Mouse (Mus musculus): Measurements from ENCODE around the gene Dcpp2. TPM values are rescaled to one million over a fixed set of nuclear protein-coding genes. Genes with fewer than 3 reads are reported as not detected.
"Not testable (repeated sequence)": the region's sequence is repeated elsewhere in the genome, so short reads cannot be mapped to it uniquely, and the experiment has no call there.

Gene Dcpp2
- total RNA-seq (2021) = not detected in 2 replicates
- long read RNA-seq = 0 reads

DNA sequence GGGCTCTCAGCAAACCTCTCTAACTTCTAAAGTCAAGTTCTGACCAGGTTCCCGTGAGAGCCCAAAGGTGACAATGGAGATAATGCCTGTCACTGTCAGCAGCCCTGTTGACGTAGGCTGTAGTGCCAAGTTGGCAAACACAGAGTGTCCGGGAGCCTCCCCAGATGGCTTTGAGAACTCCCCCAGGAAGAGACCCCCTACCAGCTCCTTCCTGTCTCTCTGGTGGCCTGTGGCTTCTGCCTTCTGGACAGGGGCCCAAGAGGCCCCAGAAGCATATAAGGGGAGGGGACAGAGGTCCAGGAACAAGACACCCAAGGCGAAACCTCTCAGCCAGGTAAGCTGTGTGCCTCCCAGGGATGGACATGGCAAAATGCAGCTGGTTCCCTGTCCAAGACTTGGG, at the start of gene Dcpp2, which contains the start of gene Dcpp1:
Gene Dcpp2 (plus strand): TSS at position 305 of the 400 bp plus-strand sequence.
Gene Dcpp1 (plus strand): TSS at position 301 of the 400 bp plus-strand sequence.
- DNase-seq = not testable (repeated sequence)

DNA sequence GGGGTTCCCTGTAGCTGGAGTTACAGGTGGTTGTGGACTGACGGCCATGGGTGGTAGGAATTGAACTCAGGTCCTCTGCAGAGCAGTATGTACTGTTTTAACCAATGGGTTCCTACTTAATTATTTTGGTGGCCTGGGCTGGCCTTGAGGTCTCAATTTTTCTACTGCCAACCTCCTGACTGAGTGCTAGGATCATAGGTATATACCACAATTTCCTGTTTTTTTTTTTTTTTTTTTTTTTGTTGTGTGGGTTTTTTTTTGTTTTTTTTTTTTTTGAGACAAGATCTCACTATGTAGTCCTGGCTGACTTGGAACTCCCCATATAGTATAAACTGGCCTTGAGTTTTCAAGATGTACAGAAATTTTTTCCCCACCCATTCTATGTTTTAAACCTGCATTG, 49.5 kb upstream of the Dcpp2 start:
- DNase-seq = no peak

DNA sequence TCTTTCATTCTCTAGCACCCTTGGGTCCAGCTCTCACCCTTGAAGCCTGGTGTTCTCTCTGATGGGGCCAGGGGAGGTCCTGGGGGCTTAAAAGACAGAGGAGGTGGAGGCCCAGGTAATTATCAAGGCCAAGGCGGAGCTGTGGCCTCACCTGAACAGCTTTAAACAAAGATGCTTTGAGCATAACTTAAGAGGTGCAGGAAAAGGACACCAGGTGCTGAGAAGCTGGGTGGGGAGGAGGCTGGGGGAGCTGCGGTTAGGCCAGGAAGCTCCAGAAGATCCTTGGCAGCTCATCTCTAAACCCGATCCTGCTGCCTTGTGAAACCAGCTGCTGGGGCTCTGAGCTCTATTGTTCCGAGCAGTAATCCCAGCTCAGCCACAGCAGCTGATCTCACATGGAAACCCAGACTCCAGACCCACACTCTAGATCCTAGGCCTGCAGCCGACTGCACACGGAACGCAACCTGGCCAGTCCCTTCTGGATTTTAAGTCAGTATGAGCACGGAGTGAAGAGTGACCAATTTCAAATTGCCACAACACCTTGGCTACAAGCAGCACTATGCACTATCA, 44.6 kb upstream of the Dcpp2 start, which contains the start of gene Prss33:
Gene Prss33 (minus strand): TSS at position 51 of the 570 bp plus-strand sequence.
- DNase-seq = no peak

DNA sequence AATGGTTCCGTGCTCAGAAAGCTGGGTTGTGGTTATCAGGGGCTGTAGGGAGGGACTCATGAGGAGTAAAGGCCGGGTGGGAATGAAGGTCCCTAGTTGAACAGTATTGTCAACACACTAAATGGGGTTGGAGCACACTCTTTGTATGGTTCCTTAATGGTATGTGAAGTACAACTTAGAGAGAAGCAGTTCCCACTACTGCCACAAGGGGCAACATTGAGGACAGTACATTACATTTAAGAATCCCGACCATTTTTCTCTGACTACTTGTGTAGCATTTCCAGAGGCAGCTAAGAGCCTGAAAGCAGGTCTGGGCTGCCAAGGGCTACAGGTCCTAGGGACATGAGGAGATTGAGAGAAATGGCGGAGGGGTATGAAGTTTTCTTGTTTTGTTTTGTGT, 39.5 kb upstream of the Dcpp2 start:
- DNase-seq = peak; percentile 46

DNA sequence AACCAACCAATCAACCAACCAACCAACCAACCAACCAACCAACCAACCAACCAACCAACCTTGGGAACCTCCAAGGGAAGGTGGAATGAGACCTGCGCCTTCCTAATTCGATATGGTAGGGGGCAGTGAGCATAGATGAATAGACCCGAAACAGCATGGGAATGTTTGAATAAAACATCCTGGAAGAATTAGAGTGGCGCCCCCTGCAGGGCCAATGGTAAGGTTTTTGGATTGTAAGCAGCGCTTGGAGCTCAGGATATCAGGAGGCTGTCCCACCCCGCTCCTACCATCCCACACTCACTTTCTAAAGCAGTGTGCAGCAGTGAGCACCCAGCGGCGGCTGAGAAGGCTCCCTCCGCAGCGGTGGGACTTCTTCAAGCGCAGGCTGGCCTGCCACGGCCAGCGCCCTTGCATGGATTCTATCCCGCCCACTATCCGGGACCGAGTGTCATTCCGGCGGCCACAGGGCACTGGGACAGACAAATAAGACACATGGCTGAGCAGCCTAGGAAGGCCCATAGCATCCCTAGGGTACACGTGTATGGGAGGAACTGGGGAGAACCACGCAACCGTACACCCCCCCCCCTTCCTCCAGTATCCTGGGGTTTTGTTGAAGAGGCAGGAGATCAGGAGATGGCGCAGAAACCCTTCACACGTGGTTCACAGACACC, 37.4 kb upstream of the Dcpp2 start:
- DNase-seq = no peak

DNA sequence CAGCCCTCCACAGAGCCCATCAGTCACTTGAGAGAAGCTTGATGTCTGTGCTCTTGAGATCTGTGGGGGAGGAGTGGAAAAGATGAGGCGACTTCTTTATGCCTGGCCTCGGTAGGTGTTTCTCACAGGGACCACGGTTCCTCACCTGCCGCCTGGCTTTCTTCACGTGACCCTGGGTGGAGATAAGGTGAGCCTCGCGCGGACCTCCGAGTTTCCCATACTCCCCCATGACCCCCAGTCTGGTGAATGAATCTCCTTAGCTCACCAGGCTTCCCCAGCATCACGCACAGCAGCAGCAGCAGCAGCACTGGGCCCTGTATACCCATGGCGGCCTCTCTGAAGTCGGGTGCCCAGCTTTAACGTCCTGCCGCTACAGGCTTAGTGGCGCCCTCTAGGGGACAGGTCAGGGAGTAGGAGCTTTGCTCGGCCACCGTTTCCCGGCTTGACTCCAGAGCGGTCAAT, 36.8 kb upstream of the Dcpp2 start, which contains the start of the genes Prss32 and Prss41:
Gene Prss32 (plus strand): TSS at position 44 of the 462 bp plus-strand sequence.
Gene Prss41 (minus strand): TSS at position 361 of the 462 bp plus-strand sequence.
- DNase-seq = peak; percentile 66

DNA sequence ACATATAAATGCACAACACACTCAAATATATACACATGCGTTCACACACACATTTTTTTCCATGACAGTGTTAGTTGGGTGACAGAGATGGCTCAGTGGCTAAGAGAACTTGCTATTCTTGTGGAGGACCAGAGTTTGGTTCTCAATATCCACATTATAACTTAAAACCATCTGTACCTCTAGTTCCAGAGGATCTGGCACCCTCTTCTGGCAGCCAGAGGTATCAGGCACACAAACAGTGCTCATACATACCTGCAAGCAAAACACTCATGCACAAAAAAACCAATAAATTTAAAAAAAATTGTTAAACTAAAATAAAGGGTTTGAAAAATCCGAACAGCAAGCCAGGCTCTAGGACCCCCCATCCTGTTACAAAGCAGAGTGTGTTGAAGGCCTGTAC, 30.7 kb upstream of the Dcpp2 start:
- no peak for DNase-seq

DNA sequence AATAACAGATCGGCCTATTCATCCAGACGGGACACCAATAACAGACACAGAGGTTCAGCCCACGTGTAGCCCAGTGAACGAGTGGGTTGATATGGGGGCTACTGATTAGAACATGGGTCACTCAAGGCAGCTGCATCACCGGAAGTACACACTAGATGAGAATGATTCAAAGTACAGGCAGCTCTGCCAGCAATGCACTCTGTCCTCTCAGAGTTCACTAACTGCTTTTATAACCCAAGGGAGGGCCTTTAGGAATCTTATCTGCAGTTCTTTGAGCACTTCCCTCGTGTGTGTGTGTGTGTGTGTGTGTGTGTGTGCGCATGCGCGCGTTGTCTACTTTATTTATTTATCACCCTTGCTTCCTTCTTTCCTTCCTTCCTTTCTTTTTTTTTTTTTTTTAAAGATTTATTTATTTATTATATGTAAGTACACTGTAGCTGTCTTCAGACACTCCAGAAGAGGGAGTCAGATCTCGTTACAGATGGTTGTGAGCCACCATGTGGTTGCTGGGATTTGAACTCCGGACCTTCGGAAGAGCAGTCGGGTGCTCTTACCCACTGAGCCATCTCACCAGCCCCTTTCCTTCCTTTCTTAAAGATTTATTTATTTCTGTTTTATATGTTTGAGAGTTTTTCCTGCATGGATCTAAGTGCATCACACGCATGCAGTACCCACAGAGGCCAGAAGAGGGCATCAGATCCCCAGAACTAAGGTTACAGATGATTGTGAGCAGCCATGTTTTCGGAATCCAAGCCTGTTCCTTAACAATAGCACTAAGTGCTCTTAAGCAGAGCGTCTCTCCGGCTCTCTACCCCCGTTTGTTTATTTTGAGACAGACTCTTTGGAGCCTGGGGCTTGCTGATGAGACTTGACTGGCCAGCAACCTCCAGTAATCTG, 29.6 kb upstream of the Dcpp2 start:
- peak; percentile 67 for DNase-seq

DNA sequence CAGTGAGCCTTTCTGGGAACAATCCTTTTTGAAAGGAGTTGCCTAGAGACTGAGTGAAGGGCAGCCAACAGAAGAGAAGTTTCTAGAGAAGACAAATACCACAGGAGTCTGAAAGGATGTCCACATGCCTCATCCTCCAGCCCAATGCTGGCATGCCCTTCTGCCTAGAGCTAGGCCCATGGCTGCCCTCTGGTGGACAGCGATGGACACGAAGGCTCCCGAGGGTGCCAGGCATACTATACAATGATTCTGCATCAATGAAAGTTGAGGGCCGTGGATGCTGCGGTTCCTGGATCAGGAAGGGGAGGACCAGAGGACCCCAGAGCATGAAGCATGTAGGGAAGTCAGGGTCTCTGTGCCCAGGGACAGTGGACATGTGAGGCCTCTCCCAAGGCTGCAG, 27.4 kb upstream of the Dcpp2 start:
- peak; percentile 68 for DNase-seq

DNA sequence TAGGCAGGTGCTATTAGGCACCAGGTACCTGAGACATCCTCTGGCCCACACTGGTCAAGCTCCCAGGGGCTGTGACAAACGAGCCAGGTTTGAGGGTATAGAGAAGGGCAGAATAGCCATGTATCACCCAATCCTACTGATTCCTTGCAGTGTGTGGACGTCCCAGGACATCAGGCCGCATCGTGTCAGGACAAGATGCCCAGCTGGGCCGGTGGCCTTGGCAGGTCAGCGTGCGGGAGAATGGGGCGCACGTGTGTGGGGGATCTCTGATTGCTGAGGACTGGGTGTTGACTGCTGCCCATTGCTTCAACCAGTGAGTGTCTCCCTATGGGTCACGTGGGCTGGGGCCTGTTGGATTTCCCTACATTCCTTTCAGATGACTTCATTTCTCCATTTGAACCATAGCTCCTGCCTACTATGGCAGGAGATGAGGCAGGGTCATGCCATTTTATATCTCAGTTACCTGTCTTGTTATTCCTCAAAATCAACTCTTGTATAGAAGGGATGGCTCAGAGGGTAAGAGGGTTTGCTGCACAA, 26.4 kb upstream of the Dcpp2 start:
- no peak for DNase-seq

DNA sequence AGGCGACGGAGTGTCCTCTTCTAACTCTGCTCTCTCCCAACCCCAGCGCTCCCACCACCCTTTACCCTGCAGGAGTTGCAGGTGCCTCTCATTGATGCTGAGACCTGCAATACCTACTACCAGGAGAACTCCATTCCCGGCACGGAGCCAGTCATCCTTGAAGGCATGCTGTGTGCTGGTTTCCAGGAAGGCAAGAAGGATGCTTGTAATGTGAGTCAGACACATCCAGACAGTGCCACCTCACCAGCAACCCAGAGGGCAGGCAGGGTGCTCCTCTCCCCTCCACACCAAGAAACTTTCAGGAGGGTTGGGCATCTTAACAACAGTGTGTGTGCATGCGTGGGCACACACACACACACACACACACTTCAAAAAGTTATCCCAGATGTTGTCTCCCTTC, 23.5 kb upstream of the Dcpp2 start:
- DNase-seq = no peak

DNA sequence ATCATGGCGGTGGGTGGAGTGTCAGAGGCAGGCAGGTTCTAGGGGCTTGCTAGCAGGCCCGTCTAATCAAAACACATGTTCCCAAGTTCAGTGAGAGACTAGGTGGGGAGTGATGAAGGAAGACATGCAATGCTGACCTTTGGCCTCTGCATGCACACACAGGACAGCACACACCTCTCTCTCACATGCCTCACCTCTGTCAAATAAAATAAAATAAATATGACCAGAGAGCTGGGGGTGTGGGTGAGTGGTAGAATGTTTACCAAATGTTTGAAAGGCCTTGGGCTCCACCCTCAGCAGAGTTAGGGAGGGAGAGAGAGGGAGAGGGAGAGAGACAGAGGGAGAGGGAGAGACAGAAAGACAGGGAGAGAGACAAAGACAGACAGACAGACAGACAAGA, 22.8 kb upstream of the Dcpp2 start:
- no peak for DNase-seq

DNA sequence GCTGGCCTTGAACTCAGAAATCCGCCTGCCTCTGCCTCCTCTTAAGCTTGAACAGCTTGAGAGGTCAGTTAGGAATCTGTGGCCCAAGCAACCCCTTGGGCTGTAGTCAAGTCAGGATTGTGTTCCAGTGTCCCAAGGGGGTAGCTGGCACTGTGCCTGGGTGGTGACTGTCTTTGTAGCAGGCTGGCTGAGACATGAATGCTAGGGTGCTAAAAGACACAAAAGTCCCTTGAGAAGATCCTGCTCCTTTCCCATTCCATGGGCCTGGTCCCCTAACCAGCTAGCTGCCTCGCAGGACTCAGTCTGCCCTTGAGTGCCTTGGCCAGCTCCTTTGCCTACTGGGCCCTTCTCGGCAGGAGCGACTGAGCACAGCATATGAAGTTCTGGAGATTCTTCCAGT, 17.8 kb upstream of the Dcpp2 start:
- peak; percentile 28 for DNase-seq

DNA sequence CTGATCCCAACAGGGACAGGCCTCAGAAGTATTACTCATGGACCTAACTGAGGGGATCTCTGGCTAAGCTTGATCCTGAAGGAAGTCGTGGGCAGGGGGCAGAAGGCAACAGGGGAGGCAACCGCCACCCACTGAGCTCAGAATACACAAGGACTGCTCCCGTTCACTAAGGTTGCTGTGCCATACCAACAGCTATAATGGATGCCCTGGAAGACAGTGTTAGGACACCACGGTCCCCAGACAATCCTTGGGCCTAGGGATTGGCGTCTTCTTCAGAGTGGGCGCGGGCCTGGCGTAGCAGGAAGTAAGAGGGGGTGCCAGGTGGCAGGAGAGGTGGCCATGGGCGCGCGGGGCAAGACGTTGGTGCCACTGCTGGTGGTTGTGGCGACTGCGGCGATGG, 12.9 kb upstream of the Dcpp2 start, which contains the start of gene Prss21:
Gene Prss21 (plus strand): TSS at position 301 of the 400 bp plus-strand sequence.
- DNase-seq = no peak

DNA sequence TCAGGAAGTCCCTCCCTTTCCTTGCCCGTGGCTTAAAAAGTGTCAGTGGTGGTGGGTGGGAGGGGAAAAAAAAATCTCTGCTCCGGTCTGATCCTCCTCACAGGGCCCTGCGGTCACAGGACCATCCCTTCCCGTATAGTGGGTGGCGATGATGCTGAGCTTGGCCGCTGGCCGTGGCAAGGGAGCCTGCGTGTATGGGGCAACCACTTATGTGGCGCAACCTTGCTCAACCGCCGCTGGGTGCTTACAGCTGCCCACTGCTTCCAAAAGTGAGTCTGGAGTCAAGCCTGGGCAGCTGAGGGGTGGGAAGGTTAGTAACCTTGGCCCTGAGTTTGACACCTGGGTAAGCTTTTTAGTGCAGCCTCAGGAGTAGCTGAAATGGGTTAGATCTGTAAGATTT, 12.2 kb upstream of the Dcpp2 start:
- DNase-seq = peak; percentile 15

DNA sequence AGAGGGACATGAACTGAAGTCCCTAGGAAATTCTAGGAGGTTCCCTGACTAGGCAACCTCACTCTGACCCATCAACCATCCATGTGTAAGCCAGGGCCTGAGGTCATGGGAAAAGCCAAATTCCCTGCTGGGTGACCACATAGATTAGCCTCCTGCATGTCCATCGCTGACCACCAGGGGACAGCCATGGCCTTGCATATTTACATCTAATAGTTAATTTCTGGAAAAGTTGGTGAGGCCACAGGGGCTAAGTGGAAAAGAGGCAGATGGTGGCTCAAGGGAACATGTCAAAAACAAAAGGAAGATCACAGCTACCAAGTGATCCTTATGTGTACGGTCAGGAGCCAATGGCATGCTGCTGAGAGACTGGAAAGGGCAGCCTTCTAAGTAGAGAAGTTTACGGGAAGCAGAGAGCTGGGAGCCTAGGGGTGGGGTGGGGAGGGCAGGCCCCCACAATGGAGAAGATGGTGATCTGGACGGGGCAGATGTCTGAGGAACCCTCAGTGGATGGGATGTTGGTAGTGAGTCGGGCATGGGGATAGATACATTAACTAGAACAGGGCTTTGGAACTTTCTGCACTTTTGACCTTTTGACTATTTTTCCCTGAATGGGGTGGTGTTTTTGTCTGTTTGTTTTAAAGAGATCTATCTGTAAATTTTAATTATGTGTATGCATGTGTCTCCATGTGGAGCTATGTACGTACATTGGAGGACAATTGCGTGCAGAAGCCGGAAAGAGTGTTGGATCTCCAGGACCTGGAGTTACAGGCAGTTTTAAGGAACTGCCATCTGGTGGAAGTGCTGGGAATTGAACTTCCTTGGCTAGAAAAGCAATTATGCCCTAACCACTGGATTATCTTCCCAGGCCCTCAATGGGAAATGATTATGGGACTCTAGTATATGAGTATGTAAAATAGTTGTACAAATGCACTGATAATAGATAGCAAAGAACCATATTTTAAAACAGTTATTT, 6.5 kb upstream of the Dcpp2 start:
- peak; percentile 47 for DNase-seq

DNA sequence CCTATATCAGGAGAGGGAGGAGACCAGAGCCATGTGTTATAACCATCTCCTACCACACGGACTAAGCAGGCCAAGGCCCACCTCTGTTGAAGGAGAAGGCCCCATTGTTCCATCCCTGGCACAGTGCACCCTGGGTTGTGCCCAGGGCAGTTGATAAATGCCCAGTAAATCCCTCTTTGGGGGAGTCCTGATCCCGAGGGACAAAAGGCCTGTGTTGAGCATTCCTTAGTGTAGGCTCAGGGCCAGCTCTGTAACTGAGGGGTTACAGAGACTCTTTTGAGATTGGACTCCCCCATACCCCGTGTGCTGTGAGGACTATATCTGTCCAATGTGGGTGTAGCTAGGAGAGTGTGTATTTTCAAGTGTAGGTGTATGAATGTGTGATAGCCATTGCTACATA, 3.9 kb upstream of the Dcpp2 start:
- no peak for DNase-seq

DNA sequence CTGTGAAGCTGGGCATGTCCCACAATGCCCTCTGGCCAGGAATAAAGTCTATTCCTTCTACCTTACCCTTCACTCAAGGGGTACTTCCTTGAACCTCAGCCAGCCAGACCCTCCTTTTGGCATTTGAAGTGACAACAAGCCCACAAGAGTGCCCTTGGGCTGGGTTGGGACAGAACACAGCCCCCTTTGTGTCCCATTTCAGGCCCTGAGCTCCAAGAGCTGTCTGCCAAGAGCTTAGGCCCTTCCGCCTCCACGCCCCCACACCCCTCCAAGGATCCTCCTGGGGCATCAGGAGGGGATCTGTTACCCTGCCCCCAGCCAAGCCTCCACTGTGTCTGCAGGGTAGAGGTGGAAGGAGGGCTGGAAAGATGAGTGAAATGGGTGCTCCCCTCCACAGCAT, 3.5 kb upstream of the Dcpp2 start:
- no peak for DNase-seq

DNA sequence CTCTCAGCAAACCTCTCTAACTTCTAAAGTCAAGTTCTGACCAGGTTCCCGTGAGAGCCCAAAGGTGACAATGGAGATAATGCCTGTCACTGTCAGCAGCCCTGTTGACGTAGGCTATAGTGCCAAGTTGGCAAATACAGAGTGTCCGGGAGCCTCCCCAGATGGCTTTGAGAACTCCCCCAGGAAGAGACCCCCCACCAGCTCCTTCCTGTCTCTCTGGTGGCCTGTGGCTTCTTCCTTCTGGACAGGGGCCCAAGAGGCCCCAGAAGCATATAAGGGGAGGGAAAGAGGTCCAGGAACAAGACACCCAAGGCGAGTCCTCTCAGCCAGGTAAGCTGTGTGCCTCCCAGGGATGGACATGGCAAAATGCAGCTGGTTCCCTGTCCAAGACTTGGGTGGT, 36.5 kb downstream of the Dcpp2 start, which contains the start of gene Dcpp3:
Gene Dcpp3 (plus strand): TSS at position 301 of the 400 bp plus-strand sequence.
- DNase-seq = not testable (repeated sequence)

DNA sequence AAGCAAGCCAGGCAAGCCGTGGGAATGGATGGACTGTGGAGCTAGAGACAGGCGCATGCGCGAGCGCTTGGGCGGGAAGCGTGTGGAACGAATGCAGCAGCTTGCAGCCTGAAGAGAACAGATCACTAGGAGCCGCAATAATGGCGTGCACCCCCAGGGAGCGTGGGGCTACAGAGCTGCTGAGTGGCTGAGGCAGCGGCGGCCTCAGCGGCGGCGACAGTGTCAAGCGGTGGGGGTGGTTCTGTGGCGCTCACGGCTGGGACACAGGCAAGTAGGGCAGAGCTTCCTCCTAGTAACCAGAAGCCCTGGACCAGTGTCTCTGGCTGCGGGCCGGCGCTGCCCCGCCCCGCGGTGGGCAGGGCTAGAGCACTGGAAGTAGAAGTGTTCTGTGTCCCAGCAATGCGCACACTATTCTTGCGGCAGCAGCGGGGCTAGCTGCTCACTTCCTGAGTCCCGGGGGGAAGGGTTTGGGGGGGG, 43.9 kb downstream of the Dcpp2 start:
- DNase-seq = peak; percentile 87

DNA sequence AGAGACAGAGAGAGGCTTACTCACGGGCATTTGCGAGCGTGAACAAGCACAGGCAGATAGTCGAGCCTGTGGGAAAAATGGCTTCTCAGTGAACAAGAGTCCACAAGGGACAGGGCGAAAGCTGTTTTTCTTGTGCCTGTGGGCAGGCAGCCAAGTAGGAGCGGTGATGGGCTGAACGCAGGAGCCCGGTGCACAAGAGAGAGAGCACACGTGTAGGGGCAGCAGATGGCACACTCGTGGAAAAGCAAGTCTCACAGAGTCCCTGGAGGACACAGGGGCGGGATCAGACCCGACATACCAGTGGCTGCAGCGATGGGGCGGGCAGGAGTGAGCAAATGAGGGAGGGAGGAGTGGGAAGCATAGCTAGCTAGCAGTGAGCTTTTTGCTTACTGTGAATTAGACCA, 44.4 kb downstream of the Dcpp2 start:
- peak; percentile 56 for DNase-seq

All from adrenal gland, postnatal 25 days (tissue).